Mouse (Mus musculus): ENCODE measurements around the gene Btg4.

Gene Btg4

GRCm38 (mm10) chr9:51165312-51166180, 104.8 kb downstream of the Btg4 start, which contains the start of gene Gm32742:
Gene Gm32742, minus strand, starts transcription at chr9:51165517.
- Histone ChIP-seq H3K27me3 (ENCODE audit: control insufficient read depth, insufficient read depth, low read length, poor library complexity, severe bottlenecking) (no peaks in the 10 kb centered on the region), H3K36me3 (ENCODE audit: control insufficient read depth, insufficient read depth, low read length, poor library complexity, severe bottlenecking) (no peaks in the 10 kb centered on the region)
- DNase-seq (ENCODE audit: low read depth, low spot score), result no peak

- H3K27me3 ChIP-seq (ENCODE audit: control insufficient read depth, insufficient read depth, low read length, poor library complexity, severe bottlenecking), result no peaks in the 10 kb centered on the region
- peak; percentile 45 for DNase-seq (ENCODE audit: low read depth, low spot score)
- H3K36me3 ChIP-seq (ENCODE audit: control insufficient read depth, insufficient read depth, low read length, poor library complexity, severe bottlenecking), result no peaks in the 10 kb centered on the region
Measured at GRCm38 (mm10) chr9:51167954-51168353, 107.3 kb downstream of the Btg4 start.

- no peak for DNase-seq (ENCODE audit: low read depth, low spot score)
- H3K36me3 ChIP-seq (ENCODE audit: control insufficient read depth, insufficient read depth, low read length, poor library complexity, severe bottlenecking), result no peaks in the 10 kb centered on the region
- no peaks in the 10 kb centered on the region for H3K27me3 ChIP-seq (ENCODE audit: control insufficient read depth, insufficient read depth, low read length, poor library complexity, severe bottlenecking)
Measured at GRCm38 (mm10) chr9:51168698-51169097, 108.0 kb downstream of the Btg4 start.

GRCm38 (mm10) chr9:51169133-51169532, 108.4 kb downstream of the Btg4 start:
- DNase-seq (ENCODE audit: low read depth, low spot score), result no peak
- Histone ChIP-seq H3K36me3 (ENCODE audit: control insufficient read depth, insufficient read depth, low read length, poor library complexity, severe bottlenecking) (no peaks in the 10 kb centered on the region), H3K27me3 (ENCODE audit: control insufficient read depth, insufficient read depth, low read length, poor library complexity, severe bottlenecking) (no peaks in the 10 kb centered on the region)

All from splenic B cell, adult 2 months (primary cell).